Mouse (Mus musculus) left cerebral cortex, adult 2 months (tissue): ENCODE results near the gene Cebpz. TPM values are rescaled to one million over a fixed set of nuclear protein-coding genes. Genes with fewer than 3 reads are reported as not detected.

ENCODE experiments used
- DNase-seq, 2 experiments: peaks; one replicate each; pipeline ENCODE4 v3.0.0; 2021 to 2022; ENCODE audit warnings: low spot score in 2 of 2, mixed read lengths in 1 of 2; ENCODE audit errors: extremely low spot score in 1 of 2
- H3K27ac ChIP-seq: fragments of 200-600 bp; 2 replicates; pipeline ENCODE4 v1.8.1; 2022
- H3K4me3 ChIP-seq: fragments of 200-600 bp; 2 replicates; pipeline ENCODE4 v1.8.1; 2022
- CTCF ChIP-seq: fragments of 200-600 bp; IDR thresholded peaks from 2 replicates; pipeline ENCODE4 v1.8.1; 2022; ENCODE audit warnings: antibody characterized with exemption, mild to moderate bottlenecking, moderate library complexity
- intact Hi-C: fragments of 180-260 bp; cut with DNase I; formaldehyde crosslinking; loops from one replicate; pipeline ENCODE4 v1.15.1; 2025
- total RNA-seq, 2 experiments: library from RNA; stranded (reverse); gene quantifications; 2 replicates each; pipeline ENCODE4 v1.2.3; 2021

The Cebpz gene
- total RNA-seq, 2 experiments from 2014 or later, result 32.9 to 34.0 TPM

DNA sequence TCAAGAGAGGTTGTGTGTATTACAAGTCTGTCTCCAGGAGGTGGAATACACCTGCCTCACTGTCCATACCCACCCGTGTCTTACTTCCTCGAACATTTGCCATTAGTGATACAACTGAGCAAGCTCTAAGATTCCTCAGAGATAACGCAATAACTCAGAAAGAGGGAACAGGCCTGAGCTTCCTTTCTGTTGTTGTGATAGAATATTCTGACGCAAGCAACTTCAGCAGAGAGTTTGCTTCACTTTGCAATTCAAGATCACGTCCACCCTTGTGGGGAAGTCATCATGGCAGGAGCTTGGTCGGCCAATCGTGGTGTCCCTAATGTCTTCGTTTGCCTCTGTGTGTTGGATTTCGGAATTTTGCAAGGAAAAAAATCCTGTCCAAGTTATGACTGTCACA, 45.8 kb downstream of the Cebpz start:
- no peak for TF ChIP-seq CTCF
- H3K27ac ChIP-seq, result no peak overlapping the region
- no peak for DNase-seq
- intact Hi-C loops, result no loop called here
- no peak overlapping the region for H3K4me3 ChIP-seq

- H3K27ac ChIP-seq, result no peak overlapping the region
- DNase-seq, result no peak
- TF ChIP-seq CTCF, result no peak
- intact Hi-C loops, result no loop called here
- no peak overlapping the region for H3K4me3 ChIP-seq
Measured at GRCm38 (mm10) chr17:78889184-78889583, 47.7 kb downstream of the Cebpz start.

- no peak for DNase-seq
- intact Hi-C loops, result no loop called here
- Histone ChIP-seq H3K4me3 (no peak overlapping the region), H3K27ac (no peak overlapping the region)
- no peak for TF ChIP-seq CTCF
Measured at GRCm38 (mm10) chr17:78888554-78888953, 48.3 kb downstream of the Cebpz start.

- no peak for DNase-seq
- TF ChIP-seq CTCF, result no peak
- H3K27ac ChIP-seq, result no peak overlapping the region
- H3K4me3 ChIP-seq, result no peak overlapping the region
- intact Hi-C loops, result no loop called here
Measured at GRCm38 (mm10) chr17:78885286-78886065, 51.4 kb downstream of the Cebpz start.

GRCm38 (mm10) chr17:78883291-78883690, 53.6 kb downstream of the Cebpz start:
- no peak for TF ChIP-seq CTCF
- intact Hi-C loops, result no loop called here
- no peak for DNase-seq

GRCm38 (mm10) chr17:78882401-78883112, 54.3 kb downstream of the Cebpz start, which contains the start of gene Eif2ak2:
TSS of gene Eif2ak2 (minus strand) at chr17:78882573.
- Histone ChIP-seq H3K27ac (no peak within 1 kb of the TSS; the same call in 1 of the 2 replicates), H3K4me3 (peak within 1 kb of the TSS; percentile 68)
- DNase-seq, result peak; percentile 44 to 52
- intact Hi-C loops, result no loop called here
- no peak for TF ChIP-seq CTCF

More at GRCm38 (mm10) chr17:78883291-78883690, 53.6 kb downstream of the Cebpz start:
- H3K27ac ChIP-seq, result no peak overlapping the region
- no peak overlapping the region for H3K4me3 ChIP-seq

GRCm38 (mm10) chr17:78881878-78882304, 55.0 kb downstream of the Cebpz start:
- DNase-seq, result no peak
- peak overlapping the region; percentile 68 for H3K4me3 ChIP-seq
- no peak for TF ChIP-seq CTCF
- H3K27ac ChIP-seq, result no peak overlapping the region; the same call in 1 of the 2 replicates
- intact Hi-C loops, result no loop called here

DNA sequence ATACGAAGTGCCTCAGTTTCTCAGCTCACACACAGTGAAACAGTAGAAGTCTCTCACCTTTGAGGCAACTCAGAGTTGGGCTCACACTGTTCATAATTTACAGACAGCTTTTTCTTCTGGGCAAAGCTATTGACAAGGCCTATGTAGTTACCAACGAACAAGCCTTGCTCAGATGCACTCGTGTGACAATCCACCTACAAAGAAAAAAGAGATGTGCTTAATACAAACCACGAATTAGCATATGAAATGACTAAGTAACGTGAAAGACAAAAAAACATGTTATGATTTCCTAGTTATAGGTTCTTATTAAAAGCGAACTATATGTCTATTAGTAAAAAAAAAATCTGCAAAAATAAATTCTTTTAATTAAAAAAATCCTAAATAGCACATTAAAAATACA, 63.0 kb downstream of the Cebpz start:
- TF ChIP-seq CTCF, result no peak
- Histone ChIP-seq H3K4me3 (no peak overlapping the region), H3K27ac (no peak overlapping the region)
- intact Hi-C loops, result no loop called here
- no peak for DNase-seq

Other genes with a start within 250 kb of the Cebpz start
- gene Strn, start 199.9 kb downstream of the Cebpz start, total RNA-seq, result 10 to 100 TPM; 58.1 to 65.7 TPM
- 10 to 100 TPM; 56.7 to 59.8 TPM for gene Heatr5b, start 101.7 kb downstream of the Cebpz start, total RNA-seq
- gene Gpatch11, start 101.5 kb downstream of the Cebpz start, total RNA-seq, result 10 to 100 TPM; 38.6 to 42.8 TPM
- gene Eif2ak2, start 54.5 kb downstream of the Cebpz start, total RNA-seq, result 1 to 10 TPM; 4.6 to 5.5 TPM
- gene Sult6b1, start 30.1 kb downstream of the Cebpz start, total RNA-seq, result under 1 TPM in 1 of 2 experiments, not detected in 1; 0.79 TPM
- gene Cebpzos, start 20.6 kb downstream of the Cebpz start, total RNA-seq, result 10 to 100 TPM; 25.3 to 28.9 TPM
- 10 to 100 TPM; 56.2 to 60.6 TPM for gene Ndufaf7, start 70 bp upstream of the Cebpz start, total RNA-seq
- 10 to 100 TPM in 1 of 2 experiments, 1 to 10 TPM in 1; 9.3 to 10.9 TPM for gene Prkd3, start 83.8 kb upstream of the Cebpz start, total RNA-seq
- gene Qpct, start 114.8 kb upstream of the Cebpz start, total RNA-seq, result 10 to 100 TPM in 1 of 2 experiments, 1 to 10 TPM in 1; 9.1 to 11.5 TPM